Mouse (Mus musculus) bone marrow, adult 2 months (tissue): ENCODE measurements around the gene Pspn.

ENCODE experiments used
- CTCF ChIP-seq: fragments of 200-500 bp; IDR thresholded peaks from 2 replicates; pipeline ENCODE4 v1.5.1; 2011; ENCODE audit warnings: low read length, control low read depth; ENCODE audit not compliant: control insufficient read depth, insufficient read depth
- POLR2A ChIP-seq: fragments of 200-500 bp; IDR thresholded peaks from 2 replicates; pipeline ENCODE4 v1.6.1; 2011; ENCODE audit warnings: low read depth, mild to moderate bottlenecking, control low read depth, low read length, borderline replicate concordance; ENCODE audit not compliant: control insufficient read depth

DNA sequence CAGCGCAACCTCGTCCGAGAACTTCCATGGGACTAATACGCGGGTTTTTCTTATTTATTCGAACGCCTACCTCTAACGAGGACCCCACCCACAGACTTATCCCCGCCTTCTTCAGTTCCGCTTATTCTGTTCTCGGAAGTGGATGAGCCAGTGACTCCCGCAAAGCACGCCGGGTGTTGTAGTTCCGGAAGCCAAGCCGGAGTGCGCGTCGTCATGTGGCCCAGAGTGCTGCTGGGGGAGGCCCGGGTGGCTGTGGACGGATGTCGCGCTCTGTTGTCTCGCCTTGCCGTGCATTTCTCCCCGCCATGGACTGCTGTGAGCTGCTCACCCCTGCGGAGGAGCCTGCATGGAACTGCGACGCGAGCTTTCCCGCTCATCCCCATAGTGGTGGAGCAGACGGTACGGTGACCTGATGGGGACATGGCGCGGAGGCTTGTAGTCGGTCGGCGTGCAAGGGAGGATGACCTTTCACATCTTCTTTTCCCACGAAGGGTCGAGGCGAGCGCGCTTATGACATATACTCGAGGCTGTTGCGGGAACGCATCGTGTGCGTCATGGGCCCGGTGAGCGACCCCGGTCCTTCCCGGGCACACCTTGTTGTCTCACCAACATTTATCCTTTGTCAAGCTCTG lies 9.6 kb downstream of the Pspn start, which contains the start of gene Clpp:
- TF ChIP-seq POLR2A (peak; percentile 85), CTCF (peak; percentile 14; the same call in 1 of the 2 replicates)
